Mouse (Mus musculus) thymus, adult 2 months (tissue): ENCODE data around the gene Pth1r.

Experiments
- CTCF ChIP-seq: fragments of 200-500 bp; IDR thresholded peaks from 2 replicates; pipeline ENCODE4 v1.5.1; 2012; ENCODE audit warnings: mild to moderate bottlenecking, control low read depth, low read length, moderate library complexity, borderline replicate concordance; ENCODE audit not compliant: control insufficient read depth, poor library complexity, insufficient read depth; ENCODE audit errors: extremely low read depth
- POLR2A ChIP-seq: fragments of 200-500 bp; IDR thresholded peaks from 2 replicates; pipeline ENCODE4 v1.6.1; 2012; ENCODE audit warnings: mild to moderate bottlenecking, low read length, control low read depth, moderate library complexity; ENCODE audit not compliant: control insufficient read depth, poor library complexity, insufficient read depth; ENCODE audit errors: extremely low read depth

- no peak for TF ChIP-seq CTCF
- TF ChIP-seq POLR2A: no peak
Measured at GRCm38 (mm10) chr9:110701114-110702032, 45.6 kb downstream of the Pth1r start.
